Mouse (Mus musculus) liver, adult 2 months (tissue): ENCODE data around the gene Mrps27. TPM values are rescaled to one million over a fixed set of nuclear protein-coding genes. Genes with fewer than 3 reads are reported as not detected.

Experiments
- DNase-seq: peaks from one replicate; pipeline ENCODE4 v3.0.0-alpha.2; 2011; ENCODE audit warnings: low read depth, low spot score; ENCODE audit errors: extremely low read depth
- H3K27ac ChIP-seq: fragments of 200-500 bp; replicated peaks from 2 replicates; pipeline ENCODE4 v1.5.1; 2012; ENCODE audit warnings: low read depth, mild to moderate bottlenecking, control low read depth, inconsistent platforms, low read length; ENCODE audit not compliant: insufficient read depth
- H3K27me3 ChIP-seq: fragments of 200-500 bp; 2 replicates; pipeline ENCODE4 v1.6.1; 2012; ENCODE audit warnings: mild to moderate bottlenecking, moderate library complexity, low read length, inconsistent platforms; ENCODE audit not compliant: control insufficient read depth, insufficient read depth
- H3K36me3 ChIP-seq: fragments of 200-500 bp; 2 replicates; pipeline ENCODE4 v1.6.1; 2012; ENCODE audit warnings: low read length, inconsistent platforms; ENCODE audit not compliant: control insufficient read depth, insufficient read depth
- H3K4me1 ChIP-seq: fragments of 200-500 bp; 2 replicates; pipeline ENCODE4 v1.6.1; 2011; ENCODE audit warnings: low read length; ENCODE audit not compliant: control insufficient read depth, insufficient read depth
- H3K4me3 ChIP-seq: fragments of 200-500 bp; 2 replicates; pipeline ENCODE4 v1.5.1; 2011; ENCODE audit warnings: low read depth, mild to moderate bottlenecking, control low read depth, low read length, moderate library complexity; ENCODE audit not compliant: insufficient read depth
- H3K79me2 ChIP-seq: fragments of 200-500 bp; 2 replicates; pipeline ENCODE4 v1.6.1; 2012; ENCODE audit warnings: inconsistent platforms, mild to moderate bottlenecking, low read length, moderate library complexity; ENCODE audit not compliant: control insufficient read depth, insufficient read depth
- H3K9ac ChIP-seq: fragments of 200-500 bp; 2 replicates; pipeline ENCODE4 v1.6.1; 2012; ENCODE audit warnings: low read depth, mild to moderate bottlenecking, control low read depth, inconsistent platforms, low read length
- CTCF ChIP-seq: fragments of 200-500 bp; IDR thresholded peaks from 2 replicates; pipeline ENCODE4 v1.5.1; 2011; ENCODE audit warnings: low read depth, low read length, control low read depth
- POLR2A ChIP-seq: fragments of 200-500 bp; IDR thresholded peaks from 2 replicates; pipeline ENCODE4 v1.6.1; 2011; ENCODE audit warnings: low read length, control low read depth; ENCODE audit not compliant: insufficient read depth; ENCODE audit errors: extremely low read depth
- WGBS: fragments of 180-500 bp; shearing (Covaris S2); methylation state at CpG from one replicate; pipeline ENCODE4 v1.1.7; 2018; 5-methylcytosine and 5-hydroxymethylcytosine counted together
- polyA plus RNA-seq: library from polyadenylated mRNA; depleted of rRNA; stranded (reverse); fragments of >200 nt; gene quantifications from 2 replicates; pipeline ENCODE4 v1.2.3, GENCODE M21; 2012
- total RNA-seq: library from RNA; depleted of rRNA; stranded (reverse); fragments of >200 nt; gene quantifications from 2 replicates; pipeline ENCODE4 v1.2.3, GENCODE M21; 2014

Mrps27 gene
- total and polyA plus RNA-seq, 2 experiments = 19.3 to 24.1 TPM

DNA sequence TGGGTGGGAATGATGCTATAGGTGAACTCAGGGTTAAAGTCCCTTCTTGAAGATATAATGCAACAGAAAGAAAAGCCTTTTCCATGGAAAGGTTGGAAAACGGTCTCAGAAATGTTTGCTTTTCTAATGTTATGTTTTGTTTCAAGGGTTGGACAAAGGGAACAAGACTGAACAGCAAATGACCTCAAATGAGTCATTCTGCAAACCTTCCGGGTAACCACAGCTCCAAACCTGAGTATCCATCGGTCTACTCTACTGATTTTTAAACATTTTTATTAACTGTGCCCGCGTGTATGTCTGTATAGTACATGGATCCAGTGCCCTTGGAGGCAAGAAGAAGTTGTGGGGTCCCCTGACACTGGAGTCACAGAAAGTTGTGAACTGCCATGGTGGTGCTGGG is 94.8 kb downstream of the Mrps27 start:
- WGBS = 92% methylated on average over 5 of the region's 5 CpGs
- Histone ChIP-seq H3K27me3 (no peaks in the 10 kb centered on the region), H3K36me3 (no peaks in the 10 kb centered on the region), H3K4me3 (no peak overlapping the region), H3K4me1 (no peaks in the 10 kb centered on the region), H3K79me2 (no peaks in the 10 kb centered on the region), H3K27ac (no peak overlapping the region), H3K9ac (no peak overlapping the region)
- TF ChIP-seq POLR2A = no peak
- TF ChIP-seq CTCF = no peak
- DNase-seq = no peak

DNA sequence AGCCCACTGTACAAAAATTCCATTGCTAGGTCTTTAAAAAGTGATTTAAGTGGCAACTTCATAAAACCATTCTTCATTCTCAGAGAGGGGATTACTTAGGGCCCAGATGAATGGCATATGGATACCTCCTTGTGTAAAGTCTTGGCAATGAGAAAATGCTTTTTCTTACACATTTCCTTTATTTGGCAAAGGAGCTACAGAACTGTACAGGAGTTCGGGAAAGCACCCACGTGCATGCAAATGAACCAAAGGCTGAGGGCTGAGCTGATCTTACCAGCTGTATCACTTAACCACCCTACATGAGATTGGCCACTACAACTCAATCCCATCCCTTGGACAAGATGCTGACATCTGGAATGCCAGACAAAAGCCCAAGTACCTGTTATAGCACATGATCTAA is 95.6 kb downstream of the Mrps27 start:
- WGBS = 91% methylated on average over 2 of the region's 2 CpGs
- Histone ChIP-seq H3K79me2 (no peaks in the 10 kb centered on the region), H3K36me3 (no peaks in the 10 kb centered on the region), H3K4me3 (no peak overlapping the region), H3K27ac (no peak overlapping the region), H3K9ac (no peak overlapping the region), H3K27me3 (no peaks in the 10 kb centered on the region), H3K4me1 (no peaks in the 10 kb centered on the region)
- no peak for DNase-seq
- TF ChIP-seq POLR2A = no peak
- no peak for TF ChIP-seq CTCF

DNA sequence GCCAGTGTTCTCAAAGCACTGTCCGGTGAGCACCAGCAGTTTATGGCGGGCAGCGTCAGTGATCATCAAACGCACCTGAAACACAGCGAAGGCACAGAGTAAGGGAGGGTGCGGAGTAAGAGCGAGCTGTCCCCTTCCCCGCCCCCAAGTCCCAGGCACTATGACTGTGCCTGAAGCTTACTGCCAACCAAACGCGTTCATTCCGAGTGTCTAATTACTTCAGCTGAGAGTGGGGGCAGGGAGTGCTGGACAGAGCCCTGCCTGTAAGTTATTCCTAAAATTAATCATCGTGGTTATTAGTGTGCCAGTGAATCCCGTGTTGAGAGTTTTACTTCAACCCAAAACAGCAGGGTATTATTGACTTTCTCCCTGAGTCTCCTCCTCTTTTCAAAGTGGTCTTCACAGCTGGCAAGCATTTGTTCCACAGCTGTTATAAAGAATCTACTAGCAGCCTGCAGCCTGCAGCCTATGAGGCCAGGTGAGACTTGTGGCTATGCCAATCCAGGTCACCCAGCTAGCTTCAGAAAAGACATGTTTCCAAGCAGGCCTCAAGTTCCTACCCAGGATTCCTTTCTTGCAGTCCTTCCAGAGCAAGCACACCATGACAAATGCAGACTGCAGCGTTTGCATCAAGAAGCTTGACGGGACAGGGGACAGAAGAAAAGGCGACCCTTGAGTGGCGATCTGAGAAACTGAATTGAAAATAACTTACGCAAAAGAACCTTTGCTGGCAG is 97.3 kb downstream of the Mrps27 start:
- WGBS = 76% methylated on average over 18 of the region's 18 CpGs
- no peak for DNase-seq
- H3K9ac ChIP-seq = no peak overlapping the region
- no peaks in the 10 kb centered on the region for H3K79me2 ChIP-seq
- TF ChIP-seq POLR2A (no peak), CTCF (no peak)
- H3K4me3 ChIP-seq = no peak overlapping the region
- no peaks in the 10 kb centered on the region for H3K4me1 ChIP-seq
- no peaks in the 10 kb centered on the region for H3K27me3 ChIP-seq
- H3K36me3 ChIP-seq = no peaks in the 10 kb centered on the region
- H3K27ac ChIP-seq = no peak overlapping the region

DNA sequence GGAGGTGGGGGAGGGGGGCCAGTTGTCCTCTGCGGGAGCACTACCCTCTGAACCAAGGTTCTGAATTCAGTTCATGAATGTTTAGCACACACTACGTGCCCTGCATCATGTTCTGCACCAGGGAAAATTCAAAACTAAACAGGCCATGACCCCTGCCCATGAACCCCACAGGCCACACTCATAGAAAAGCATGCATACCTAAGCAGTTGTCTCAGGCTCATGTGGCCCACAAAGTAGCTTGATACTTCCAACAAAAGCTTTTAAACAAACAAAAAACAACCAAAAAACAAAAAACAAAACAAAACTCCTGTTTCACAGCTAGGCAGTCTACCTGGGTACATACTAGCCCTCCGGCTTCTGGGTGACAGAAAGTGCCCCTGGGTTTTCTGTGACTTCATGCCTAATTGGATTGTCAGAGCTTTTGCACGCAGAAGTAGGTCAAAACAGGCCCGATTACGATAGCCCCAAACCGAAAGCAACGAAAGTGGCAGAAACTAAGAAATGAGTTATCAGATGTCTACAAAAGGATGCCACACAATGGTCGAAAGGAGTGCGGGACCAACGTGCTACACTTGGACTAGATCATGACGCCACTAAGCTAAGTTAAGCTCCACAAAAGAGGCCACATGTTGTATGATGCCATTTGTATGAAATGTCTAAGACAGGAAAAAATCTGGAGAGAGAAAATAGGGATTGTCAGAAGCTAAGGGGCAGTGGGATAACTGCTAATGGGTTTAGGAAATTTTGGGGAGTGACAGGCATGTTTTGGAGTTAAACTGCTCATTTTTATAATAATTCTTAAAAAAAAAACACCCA is 98.1 kb downstream of the Mrps27 start:
- WGBS = 86% methylated on average over 12 of the region's 12 CpGs
- no peak overlapping the region for H3K4me3 ChIP-seq
- no peaks in the 10 kb centered on the region for H3K27me3 ChIP-seq

DNA sequence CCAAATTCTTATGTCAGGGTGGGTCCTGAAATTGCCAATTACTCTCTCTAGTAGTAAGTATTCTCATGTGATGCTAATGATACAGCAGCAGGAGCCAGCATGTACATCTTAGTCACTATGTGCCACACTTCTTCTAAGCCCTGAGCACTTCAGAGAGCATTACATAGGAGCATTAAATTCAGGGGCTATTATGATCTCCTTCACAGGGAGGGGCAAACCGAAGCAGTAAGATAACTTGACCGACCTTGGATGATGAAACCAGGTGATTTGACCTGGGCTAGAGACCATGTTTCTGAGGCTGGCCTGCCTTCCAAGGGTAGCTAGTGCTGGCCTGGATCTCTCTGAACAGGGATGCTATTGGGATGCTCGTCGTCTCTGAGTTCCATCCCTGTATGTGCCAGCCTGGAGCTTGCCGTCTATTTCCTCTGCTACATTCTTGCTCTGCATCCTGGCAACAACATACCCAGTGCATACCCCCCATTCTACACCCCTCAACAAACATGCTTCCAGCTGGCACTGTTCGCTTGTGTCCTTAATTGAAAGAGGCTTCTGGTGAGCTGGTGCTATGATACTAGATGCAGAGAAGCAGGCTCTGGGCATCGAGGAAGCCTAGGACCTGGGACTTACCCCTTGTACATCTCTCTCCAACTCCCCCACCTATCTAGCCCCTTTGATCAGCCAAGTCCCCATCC is 99.0 kb downstream of the Mrps27 start:
- DNase-seq = no peak
- no peak for TF ChIP-seq POLR2A
- no peak for TF ChIP-seq CTCF
- Histone ChIP-seq H3K9ac (no peak overlapping the region), H3K27ac (no peak overlapping the region), H3K27me3 (no peaks in the 10 kb centered on the region), H3K4me3 (no peak overlapping the region), H3K79me2 (no peaks in the 10 kb centered on the region), H3K4me1 (no peaks in the 10 kb centered on the region), H3K36me3 (no peaks in the 10 kb centered on the region)
- WGBS = 88% methylated on average over 7 of the region's 7 CpGs

More for the DNA sequence above, 98.1 kb downstream of the Mrps27 start:
- no peak overlapping the region for H3K9ac ChIP-seq
- no peak for DNase-seq
- H3K79me2 ChIP-seq = no peaks in the 10 kb centered on the region
- H3K36me3 ChIP-seq = no peaks in the 10 kb centered on the region
- no peak for TF ChIP-seq CTCF
- no peak for TF ChIP-seq POLR2A
- H3K4me1 ChIP-seq = no peaks in the 10 kb centered on the region
- H3K27ac ChIP-seq = no peak overlapping the region
